Mouse (Mus musculus): Measurements from ENCODE around the gene Zfp958. TPM values are rescaled to one million over a fixed set of nuclear protein-coding genes. Genes with fewer than 3 reads are reported as not detected.

The Zfp958 gene
- polyA plus RNA-seq, 1 experiment from 2014 or later = 14.3 TPM

Other genes starting within 250 kb of the Zfp958 start
- gene Cers4, start 120.1 kb upstream of the Zfp958 start, polyA plus RNA-seq (2015; fragmentation: Nextera tagmentation; extraction: Ambion mirVana) = 7.1 and 7.4 TPM in 2 replicates
- gene Shcbp1, start 166.4 kb downstream of the Zfp958 start, polyA plus RNA-seq (2015; fragmentation: Nextera tagmentation; extraction: Ambion mirVana) = 66.9 and 69.9 TPM in 2 replicates

Data from thymus, postnatal 0 days (tissue).